27 mouse cellular contexts compared by ENCODE assay signal in the genomic region with DNA sequence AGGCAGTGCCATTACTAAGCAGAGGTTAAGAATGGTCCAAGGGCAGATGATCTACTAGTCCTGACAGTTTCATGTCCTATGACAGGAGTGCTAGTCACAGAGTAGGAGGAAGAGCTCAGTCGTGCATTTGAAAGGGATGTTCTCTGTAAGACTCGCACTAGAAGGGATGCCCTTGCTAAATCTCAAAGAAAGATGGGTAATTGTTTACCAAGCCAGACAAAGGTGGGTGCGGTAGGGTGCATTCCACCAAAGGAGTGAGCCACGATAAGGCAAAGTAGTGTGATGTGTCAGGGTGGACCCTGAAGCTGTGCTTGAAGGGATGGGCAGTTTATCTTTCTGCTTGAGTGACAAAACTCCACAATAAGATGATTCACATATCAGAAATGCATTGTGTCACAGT. TPM values are rescaled to one million over a fixed set of nuclear protein-coding genes. Genes with fewer than 3 reads are reported as not detected.
DNase-seq lines count a peak whose midpoint lies in the region; TF ChIP-seq lines count a peak whose summit lies in the region.
"Had no signal": no experiment of that assay in that cellular context is flagged by ENCODE, and none has a peak within 500 bp of the region (broad histone marks: within the 10 kb centered on the region; RNA-seq: fewer than 3 reads in every experiment).

No protein-coding gene starts in this region.

- WGBS in heart, adult 2 months = 73% methylated on average over 4 of the region's 4 CpGs
- WGBS in kidney, adult 2 months = 71% methylated on average over 4 of the region's 4 CpGs

- H3K4me3 ChIP-seq in gastrocnemius, adult 2 months = no peak overlapping the region
- H3K4me3 ChIP-seq in heart, adult 2 months = no peak overlapping the region
- no peak overlapping the region for H3K4me3 ChIP-seq in C2C12 (ENCODE audit: insufficient read depth, poor library complexity, severe bottlenecking)
- H3K4me3 ChIP-seq in kidney, adult 2 months (ENCODE audit: insufficient read depth, low read depth, low read length) = no peak overlapping the region
- H3K4me3 ChIP-seq: embryonic facial prominence, embryonic 10.5 days; embryonic facial prominence, embryonic 12.5 days; forebrain, embryonic 13.5 days; forebrain, embryonic 15.5 days had no signal

- no peaks in the 10 kb centered on the region for H3K36me3 ChIP-seq in heart, adult 2 months (ENCODE audit: control insufficient read depth, insufficient read depth, low read length)
- H3K36me3 ChIP-seq in C2C12 (ENCODE audit: control insufficient read depth, insufficient read depth) = no peaks in the 10 kb centered on the region
- no peaks in the 10 kb centered on the region for H3K36me3 ChIP-seq in kidney, adult 2 months (ENCODE audit: control insufficient read depth, insufficient read depth, low read length)
- H3K36me3 ChIP-seq: embryonic facial prominence, embryonic 10.5 days; embryonic facial prominence, embryonic 12.5 days; forebrain, embryonic 15.5 days; G1E had no signal

- no peak for TF ChIP-seq POLR2A in heart, adult 2 months (IDR thresholded peaks at IDR 0.05; ENCODE audit: insufficient read depth, low read depth, low read length)
- TF ChIP-seq POLR2A in kidney, adult 2 months (IDR thresholded peaks at IDR 0.05; ENCODE audit: low read depth, low read length) = no peak

- H3K27me3 ChIP-seq in heart, adult 2 months (ENCODE audit: control insufficient read depth, insufficient read depth, low read length) = no peaks in the 10 kb centered on the region
- no peaks in the 10 kb centered on the region for H3K27me3 ChIP-seq in C2C12 (ENCODE audit: control insufficient read depth, insufficient read depth, insufficient read length)
- H3K27me3 ChIP-seq in kidney, adult 2 months (replicated peaks; ENCODE audit: control insufficient read depth, insufficient read depth, low read length) = no peaks in the 10 kb centered on the region
- H3K27me3 ChIP-seq: embryonic facial prominence, embryonic 12.5 days; forebrain, embryonic 13.5 days; forebrain, embryonic 15.5 days had no signal

- no peak for TF ChIP-seq EP300 in heart, adult 2 months (IDR thresholded peaks at IDR 0.05; ENCODE audit: insufficient read depth, low read depth, low read length)

- H3K27ac ChIP-seq in gastrocnemius, adult 2 months = peak overlapping the region; percentile 49; the same call in 1 of the 2 replicates
- peak overlapping the region; percentile 45; the same call in 1 of the 2 replicates for H3K27ac ChIP-seq in heart, adult 2 months
- H3K27ac ChIP-seq in kidney, adult 2 months (ENCODE audit: insufficient read depth, low read depth, low read length) = no peak overlapping the region
- H3K27ac ChIP-seq: embryonic facial prominence, embryonic 10.5 days; embryonic facial prominence, embryonic 12.5 days; forebrain, embryonic 13.5 days; forebrain, embryonic 15.5 days had no signal

- TF ChIP-seq CTCF in gastrocnemius, adult 2 months (IDR thresholded peaks at IDR 0.05) = no peak
- TF ChIP-seq CTCF in heart, adult 2 months (IDR thresholded peaks at IDR 0.05) = no peak
- no peak for TF ChIP-seq CTCF in C2C12 (IDR thresholded peaks at IDR 0.05; ENCODE audit: control insufficient read depth, insufficient read depth, insufficient read length)
- TF ChIP-seq CTCF in kidney, adult 2 months (conservative IDR thresholded peaks at IDR 0.05; ENCODE audit: insufficient read depth, insufficient read length, low read depth, low read length) = no peak

- H3K79me3 ChIP-seq in C2C12 (ENCODE audit: low read depth) = no peaks in the 10 kb centered on the region

- DNase-seq in gastrocnemius, adult 2 months = no peak
- no peak for DNase-seq in gastrocnemius, postnatal 25 days
- DNase-seq in heart, adult 2 months = no peak
- DNase-seq in heart, postnatal 25 days (ENCODE audit: low spot score) = no peak
- peak; percentile 25 for DNase-seq in R1 (ENCODE audit: low read depth, low spot score)
- no peak for DNase-seq in kidney, adult 2 months
- no peak for DNase-seq in Muller cell, postnatal 12 days (ENCODE audit: inconsistent ontology term)
- DNase-seq: adrenal gland, adult 8-10 months; adrenal gland, postnatal 14 days; adrenal gland, postnatal 36 days; B cell, adult 2 months; cerebellum, adult 11-12 months; cerebellum, adult 2 months; cerebellum, adult 9-10 months; cerebellum, postnatal 10 days; cerebellum, postnatal 25 days; forebrain, postnatal 0 days had no signal

- H3K4me1 ChIP-seq in heart, adult 2 months (ENCODE audit: control insufficient read depth, insufficient read depth, low read length) = no peaks in the 10 kb centered on the region
- no peaks in the 10 kb centered on the region; the same call in 1 of the 2 replicates for H3K4me1 ChIP-seq in kidney, adult 2 months (ENCODE audit: control insufficient read depth, insufficient read depth, low read length)
- H3K4me1 ChIP-seq: embryonic facial prominence, embryonic 10.5 days; embryonic facial prominence, embryonic 12.5 days; forebrain, embryonic 13.5 days; forebrain, embryonic 15.5 days had no signal

- H3ac ChIP-seq in C2C12 (ENCODE audit: control insufficient read depth, insufficient read length, low read depth) = no peak overlapping the region

- intact Hi-C loops in gastrocnemius, adult 2 months (cut with DNase I) = no loop called here
- intact Hi-C loops in heart, adult 2 months (cut with DNase I) = loop anchor here (5.0 kb wide), 1 partner anchor 57 kb away; no protein-coding TSS in a partner anchor
- intact Hi-C loops in heart, postnatal 25 days (cut with DNase I) = no loop called here

- no peak overlapping the region for H3K9ac ChIP-seq in heart, adult 2 months (ENCODE audit: low read depth, low read length)
- H3K9ac ChIP-seq: embryonic facial prominence, embryonic 12.5 days; forebrain, embryonic 13.5 days; forebrain, embryonic 15.5 days; forebrain, postnatal 0 days had no signal

- H3K79me2 ChIP-seq in heart, adult 2 months (replicated peaks; ENCODE audit: control insufficient read depth, insufficient read depth, low read length) = no peaks in the 10 kb centered on the region
- H3K79me2 ChIP-seq in C2C12 (ENCODE audit: control insufficient read depth, insufficient read depth) = no peaks in the 10 kb centered on the region

TF ChIP-seq in C2C12, 6 proteins besides CTCF, POLR2A, EP300 and RAD21:
- TF ChIP-seq FOSL1 (IDR thresholded peaks at IDR 0.05; ENCODE audit: insufficient read depth, low read length, poor library complexity, severe bottlenecking) (no peak), CEBPB (IDR thresholded peaks at IDR 0.05; ENCODE audit: low read depth) (peak; percentile 30), USF1 (IDR thresholded peaks at IDR 0.05; ENCODE audit: low read depth) (no peak), MAX (IDR thresholded peaks at IDR 0.05) (no peak), MYOG (IDR thresholded peaks at IDR 0.05; ENCODE audit: control insufficient read depth, extremely low read depth, insufficient read length) (no peak)

RNA-seq across cellular contexts. Expression of a gene that starts 50.5 kb away (rescaled TPM):
- not detected for total RNA-seq in gastrocnemius, adult 2 months (2021)
- under 1 TPM in 1 of 2 experiments, not detected in 1; 0.08 TPM for total RNA-seq in gastrocnemius, postnatal 25 days (2021)
- total RNA-seq in heart, adult 2 months (2021) = not detected
- polyA plus RNA-seq in heart, adult 2 months (2012; rRNA removed) = 0.02 and 0.12 TPM in 2 replicates
- total RNA-seq in heart, postnatal 25 days (2021) = not detected
- polyA plus RNA-seq in C2C12 (2012; fragmentation: generic; extraction: Trizol) = not detected
- polyA plus RNA-seq in kidney, adult 2 months (2012; rRNA removed) = 0.92 and 1.8 TPM in 2 replicates
- total RNA-seq: adrenal gland, adult 18-20 months; adrenal gland, adult 8-10 months; adrenal gland, postnatal 36 days; forebrain, postnatal 0 days had no signal
- polyA plus RNA-seq: activated CD4-positive, CD25-positive, alpha-beta regulatory T cell, adult 4 months; cerebellum, adult 2 months; embryonic facial prominence, embryonic 10.5 days; embryonic facial prominence, embryonic 12.5 days; embryonic facial prominence, embryonic 14.5 days; forebrain, embryonic 11.5 days; forebrain, embryonic 13.5 days; forebrain, embryonic 15.5 days; forebrain, postnatal 0 days; G1E had no signal
